Mouse (Mus musculus) bone marrow, adult 2 months (tissue): Measurements from ENCODE around the gene Ddx19b.

Experiments
- CTCF ChIP-seq: fragments of 200-500 bp; IDR thresholded peaks from 2 replicates; pipeline ENCODE4 v1.5.1; 2011; ENCODE audit warnings: low read length, control low read depth; ENCODE audit not compliant: control insufficient read depth, insufficient read depth
- POLR2A ChIP-seq: fragments of 200-500 bp; IDR thresholded peaks from 2 replicates; pipeline ENCODE4 v1.6.1; 2011; ENCODE audit warnings: low read depth, mild to moderate bottlenecking, control low read depth, low read length, borderline replicate concordance; ENCODE audit not compliant: control insufficient read depth

DNA sequence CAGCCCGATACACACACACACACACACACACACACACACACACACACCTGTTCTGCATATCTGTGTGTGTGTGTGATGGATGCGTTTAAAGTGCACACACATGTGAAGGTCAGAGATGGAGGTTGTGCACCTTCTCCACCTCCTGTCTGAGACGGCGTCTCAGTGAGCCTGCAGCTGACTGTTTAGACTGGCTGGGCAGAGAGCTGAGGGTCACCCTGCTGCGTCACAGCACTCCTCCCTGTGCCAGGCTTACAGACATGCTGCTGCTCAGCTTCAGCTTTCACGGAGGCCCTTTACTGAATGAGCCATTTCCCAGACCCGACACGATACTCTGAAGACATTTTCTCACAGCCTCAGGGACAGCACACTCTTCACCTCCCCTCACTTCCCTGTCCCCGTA lies 41.5 kb downstream of the Ddx19b start:
- TF ChIP-seq CTCF (no peak), POLR2A (no peak)
